Mouse (Mus musculus) adrenal gland, postnatal 4 days (tissue): ENCODE data around the gene Idh3a. TPM values are rescaled to one million over a fixed set of nuclear protein-coding genes. Genes with fewer than 3 reads are reported as not detected.

Source experiments
- DNase-seq, 2 experiments: peaks; one replicate each; pipeline ENCODE4 v3.0.0; 2021 to 2022; ENCODE audit warnings: low spot score in 2 of 2, mixed read lengths in 2 of 2
- long read RNA-seq, 2 experiments: library from polyadenylated mRNA; stranded (forward); transcript quantifications; one replicate each; pipeline ENCODE4 v2.0.0; 2021
- total RNA-seq, 2 experiments: library from RNA; stranded (reverse); gene quantifications; 2 replicates each; pipeline ENCODE4 v1.2.3; 2021

The Idh3a gene
- 100 to 1,000 TPM; 193 to 223 TPM for total RNA-seq
- long read RNA-seq, experiment 1, transcript Idh3a-205 (11 exons, 2,580 nt), result major isoform, 225 of 257 reads
- long read RNA-seq, experiment 1, partial matches to known transcripts, result 8 of 257 reads
- long read RNA-seq, experiment 1, other reads (novel, unspliced or antisense), result 23 of 257 reads
- long read RNA-seq, experiment 2, transcript Idh3a-205 (11 exons, 2,580 nt), result major isoform, 347 of 393 reads
- long read RNA-seq, experiment 2, partial matches to known transcripts, result 10 of 393 reads
- long read RNA-seq, experiment 2, other reads (novel, unspliced or antisense), result 34 of 393 reads

- DNase-seq, result peak; percentile 97 to 99
Measured at GRCm38 (mm10) chr9:54586199-54587061, at the start of gene Idh3a. Gene Idh3a (plus strand): TSS chr9:54586334.

- DNase-seq, result no peak
Measured at GRCm38 (mm10) chr9:54537030-54537429, 49.1 kb upstream of the Idh3a start.

GRCm38 (mm10) chr9:54537480-54537879 is 48.7 kb upstream of the Idh3a start:
- no peak for DNase-seq

GRCm38 (mm10) chr9:54538244-54538643 is 47.9 kb upstream of the Idh3a start:
- DNase-seq, result no peak

- no peak for DNase-seq
Measured at GRCm38 (mm10) chr9:54538684-54539083, 47.5 kb upstream of the Idh3a start, which contains the start of gene Sh2d7. Gene Sh2d7 (plus strand): TSS chr9:54538984.

- no peak for DNase-seq
Measured at GRCm38 (mm10) chr9:54540801-54541200, 45.3 kb upstream of the Idh3a start.

GRCm38 (mm10) chr9:54544212-54544953 is 41.8 kb upstream of the Idh3a start:
- DNase-seq, result no peak

- DNase-seq, result no peak
Measured at GRCm38 (mm10) chr9:54544954-54545315, 41.2 kb upstream of the Idh3a start.

GRCm38 (mm10) chr9:54547536-54547935 is 38.6 kb upstream of the Idh3a start:
- DNase-seq, result peak in 1 of 2 experiments; percentile 42

GRCm38 (mm10) chr9:54549433-54549832 is 36.7 kb upstream of the Idh3a start:
- DNase-seq, result no peak

- no peak for DNase-seq
Measured at GRCm38 (mm10) chr9:54552409-54552808, 33.7 kb upstream of the Idh3a start.

GRCm38 (mm10) chr9:54555044-54555443 is 31.1 kb upstream of the Idh3a start:
- no peak for DNase-seq

- no peak for DNase-seq
Measured at GRCm38 (mm10) chr9:54558731-54559130, 27.4 kb upstream of the Idh3a start.

GRCm38 (mm10) chr9:54559771-54560471 is 26.2 kb upstream of the Idh3a start, which contains the start of gene Cib2:
Gene Cib2 (minus strand): TSS chr9:54560218.
- peak; percentile 66 to 67 for DNase-seq

- no peak for DNase-seq
Measured at GRCm38 (mm10) chr9:54560831-54561601, 25.1 kb upstream of the Idh3a start.

GRCm38 (mm10) chr9:54566958-54567357 is 19.2 kb upstream of the Idh3a start:
- DNase-seq, result no peak

GRCm38 (mm10) chr9:54568732-54569131 is 17.4 kb upstream of the Idh3a start:
- no peak for DNase-seq

GRCm38 (mm10) chr9:54571130-54571839 is 14.8 kb upstream of the Idh3a start:
- no peak for DNase-seq

- no peak for DNase-seq
Measured at GRCm38 (mm10) chr9:54583712-54584111, 2.4 kb upstream of the Idh3a start.
